Mouse (Mus musculus): Measurements from ENCODE around the gene Olfr780. TPM values are rescaled to one million over a fixed set of nuclear protein-coding genes. Genes with fewer than 3 reads are reported as not detected.
"Not testable (repeated sequence)": the region's sequence is repeated elsewhere in the genome, so short reads cannot be mapped to it uniquely, and the experiment has no call there.

Gene Olfr780
- not detected in 2 replicates for polyA plus RNA-seq (2012; ENCODE audit: insufficient read depth, insufficient read length, missing spikeins)

- TF ChIP-seq POLR2A (IDR thresholded peaks at IDR 0.05; ENCODE audit: borderline replicate concordance, low read depth, low read length) (no peak), CTCF (IDR thresholded peaks at IDR 0.05; ENCODE audit: low read depth, low read length) (no peak)
- Histone ChIP-seq H3K4me1 (ENCODE audit: control insufficient read depth, insufficient read depth, low read length) (no peaks in the 10 kb centered on the region), H3K4me3 (ENCODE audit: insufficient read depth, low read length) (no peak within 1 kb of the TSS), H3K27ac (ENCODE audit: insufficient read depth, low read depth, low read length) (no peak within 1 kb of the TSS)
Measured at GRCm38 (mm10) chr10:129317817-129318216, at the start of gene Olfr780. Olfr780 (plus strand) TSS chr10:129318117.

GRCm38 (mm10) chr10:129271081-129271535 lies 46.8 kb upstream of the Olfr780 start, which contains the start of gene Olfr777:
Olfr777 (minus strand) TSS chr10:129271485.
- TF ChIP-seq POLR2A (IDR thresholded peaks at IDR 0.05; ENCODE audit: borderline replicate concordance, low read depth, low read length) (no peak), CTCF (IDR thresholded peaks at IDR 0.05; ENCODE audit: low read depth, low read length) (no peak)
- H3K4me3 ChIP-seq (ENCODE audit: insufficient read depth, low read length), result no peak within 1 kb of the TSS
- H3K4me1 ChIP-seq (ENCODE audit: control insufficient read depth, insufficient read depth, low read length), result no peaks in the 10 kb centered on the region
- no peak within 1 kb of the TSS for H3K27ac ChIP-seq (ENCODE audit: insufficient read depth, low read depth, low read length)

- not testable (repeated sequence) for H3K27ac ChIP-seq (ENCODE audit: insufficient read depth, low read depth, low read length); H3K4me1 ChIP-seq (ENCODE audit: control insufficient read depth, insufficient read depth, low read length); H3K4me3 ChIP-seq (ENCODE audit: insufficient read depth, low read length)
Measured at GRCm38 (mm10) chr10:129312973-129313372, 4.9 kb upstream of the Olfr780 start.

- H3K4me1 ChIP-seq (ENCODE audit: control insufficient read depth, insufficient read depth, low read length); H3K4me3 ChIP-seq (ENCODE audit: insufficient read depth, low read length): not testable (repeated sequence)
Measured at GRCm38 (mm10) chr10:129313521-129313920, 4.4 kb upstream of the Olfr780 start.

GRCm38 (mm10) chr10:129328554-129328953 lies 10.6 kb downstream of the Olfr780 start, which contains the start of gene Olfr781:
Olfr781 (plus strand) TSS chr10:129328854.
- H3K4me1 ChIP-seq (ENCODE audit: control insufficient read depth, insufficient read depth, low read length), result no peaks in the 10 kb centered on the region
- TF ChIP-seq CTCF (IDR thresholded peaks at IDR 0.05; ENCODE audit: low read depth, low read length) (no peak), POLR2A (IDR thresholded peaks at IDR 0.05; ENCODE audit: borderline replicate concordance, low read depth, low read length) (no peak)
- no peak within 1 kb of the TSS for H3K27ac ChIP-seq (ENCODE audit: insufficient read depth, low read depth, low read length)
- H3K4me3 ChIP-seq (ENCODE audit: insufficient read depth, low read length), result no peak within 1 kb of the TSS

More at GRCm38 (mm10) chr10:129313521-129313920, 4.4 kb upstream of the Olfr780 start:
- not testable (repeated sequence) for H3K27ac ChIP-seq (ENCODE audit: insufficient read depth, low read depth, low read length)

GRCm38 (mm10) chr10:129348550-129348949 lies 30.6 kb downstream of the Olfr780 start, which contains the start of gene Olfr782:
Olfr782 (plus strand) TSS chr10:129348850.
- Histone ChIP-seq H3K4me1 (ENCODE audit: control insufficient read depth, insufficient read depth, low read length) (no peaks in the 10 kb centered on the region), H3K4me3 (ENCODE audit: insufficient read depth, low read length) (no peak within 1 kb of the TSS), H3K27ac (ENCODE audit: insufficient read depth, low read depth, low read length) (no peak within 1 kb of the TSS)
- TF ChIP-seq CTCF (IDR thresholded peaks at IDR 0.05; ENCODE audit: low read depth, low read length) (no peak), POLR2A (IDR thresholded peaks at IDR 0.05; ENCODE audit: borderline replicate concordance, low read depth, low read length) (no peak)

GRCm38 (mm10) chr10:129352475-129352874 lies 34.6 kb downstream of the Olfr780 start:
- not testable (repeated sequence) for H3K4me3 ChIP-seq (ENCODE audit: insufficient read depth, low read length); H3K27ac ChIP-seq (ENCODE audit: insufficient read depth, low read depth, low read length); H3K4me1 ChIP-seq (ENCODE audit: control insufficient read depth, insufficient read depth, low read length)

GRCm38 (mm10) chr10:129356496-129356895 lies 38.6 kb downstream of the Olfr780 start:
- H3K4me3 ChIP-seq (ENCODE audit: insufficient read depth, low read length); H3K4me1 ChIP-seq (ENCODE audit: control insufficient read depth, insufficient read depth, low read length); H3K27ac ChIP-seq (ENCODE audit: insufficient read depth, low read depth, low read length): not testable (repeated sequence)

GRCm38 (mm10) chr10:129357307-129357706 lies 39.4 kb downstream of the Olfr780 start:
- TF ChIP-seq CTCF (IDR thresholded peaks at IDR 0.05; ENCODE audit: low read depth, low read length), result no peak
- no peak for TF ChIP-seq POLR2A (IDR thresholded peaks at IDR 0.05; ENCODE audit: borderline replicate concordance, low read depth, low read length)
- Histone ChIP-seq H3K27ac (ENCODE audit: insufficient read depth, low read depth, low read length) (no peak overlapping the region), H3K4me3 (ENCODE audit: insufficient read depth, low read length) (no peak overlapping the region), H3K4me1 (ENCODE audit: control insufficient read depth, insufficient read depth, low read length) (no peaks in the 10 kb centered on the region)

Other genes starting within 250 kb of the Olfr780 start
- not detected in 2 replicates for gene Olfr766-ps1, start 249.1 kb upstream of the Olfr780 start, polyA plus RNA-seq (2012; ENCODE audit: insufficient read depth, insufficient read length, missing spikeins)
- gene Olfr767, start 235.2 kb upstream of the Olfr780 start, polyA plus RNA-seq (2012; ENCODE audit: insufficient read depth, insufficient read length, missing spikeins), result not detected in 2 replicates
- gene Olfr768, start 218.7 kb upstream of the Olfr780 start, polyA plus RNA-seq (2012; ENCODE audit: insufficient read depth, insufficient read length, missing spikeins), result not detected in 2 replicates
- gene Olfr769, start 200.3 kb upstream of the Olfr780 start, polyA plus RNA-seq (2012; ENCODE audit: insufficient read depth, insufficient read length, missing spikeins), result not detected in 2 replicates
- not detected in 2 replicates for gene Olfr770, start 179.1 kb upstream of the Olfr780 start, polyA plus RNA-seq (2012; ENCODE audit: insufficient read depth, insufficient read length, missing spikeins)
- not detected in 2 replicates for gene Olfr771, start 153.4 kb upstream of the Olfr780 start, polyA plus RNA-seq (2012; ENCODE audit: insufficient read depth, insufficient read length, missing spikeins)
- not detected in 2 replicates for gene Olfr772, start 140.2 kb upstream of the Olfr780 start, polyA plus RNA-seq (2012; ENCODE audit: insufficient read depth, insufficient read length, missing spikeins)
- not detected in 2 replicates for gene Olfr773, start 130.7 kb upstream of the Olfr780 start, polyA plus RNA-seq (2012; ENCODE audit: insufficient read depth, insufficient read length, missing spikeins)
- gene Olfr774, start 81.9 kb upstream of the Olfr780 start, polyA plus RNA-seq (2012; ENCODE audit: insufficient read depth, insufficient read length, missing spikeins), result not detected in 2 replicates
- not detected in 2 replicates for gene Olfr775, start 69.7 kb upstream of the Olfr780 start, polyA plus RNA-seq (2012; ENCODE audit: insufficient read depth, insufficient read length, missing spikeins)
- not detected in 2 replicates for gene Olfr776, start 59.0 kb upstream of the Olfr780 start, polyA plus RNA-seq (2012; ENCODE audit: insufficient read depth, insufficient read length, missing spikeins)
- gene Olfr777, start 46.6 kb upstream of the Olfr780 start, polyA plus RNA-seq (2012; ENCODE audit: insufficient read depth, insufficient read length, missing spikeins), result 0.15 TPM in 1 of 2 replicates, not detected in the other
- not detected in 2 replicates for gene Olfr781, start 10.7 kb downstream of the Olfr780 start, polyA plus RNA-seq (2012; ENCODE audit: insufficient read depth, insufficient read length, missing spikeins)
- gene Olfr782, start 30.7 kb downstream of the Olfr780 start, polyA plus RNA-seq (2012; ENCODE audit: insufficient read depth, insufficient read length, missing spikeins), result not detected in 2 replicates
- gene Olfr784, start 66.0 kb downstream of the Olfr780 start, polyA plus RNA-seq (2012; ENCODE audit: insufficient read depth, insufficient read length, missing spikeins), result not detected in 2 replicates
- not detected in 2 replicates for gene Olfr785, start 87.3 kb downstream of the Olfr780 start, polyA plus RNA-seq (2012; ENCODE audit: insufficient read depth, insufficient read length, missing spikeins)
- gene Olfr786, start 109.2 kb downstream of the Olfr780 start, polyA plus RNA-seq (2012; ENCODE audit: insufficient read depth, insufficient read length, missing spikeins), result not detected in 2 replicates
- gene Olfr787, start 143.7 kb downstream of the Olfr780 start, polyA plus RNA-seq (2012; ENCODE audit: insufficient read depth, insufficient read length, missing spikeins), result not detected in 2 replicates
- gene Olfr788, start 152.9 kb downstream of the Olfr780 start, polyA plus RNA-seq (2012; ENCODE audit: insufficient read depth, insufficient read length, missing spikeins), result not detected in 2 replicates
- gene Olfr789, start 166.6 kb downstream of the Olfr780 start, polyA plus RNA-seq (2012; ENCODE audit: insufficient read depth, insufficient read length, missing spikeins), result not detected in 2 replicates
- not detected in 2 replicates for gene Olfr790, start 180.4 kb downstream of the Olfr780 start, polyA plus RNA-seq (2012; ENCODE audit: insufficient read depth, insufficient read length, missing spikeins)
- not detected in 2 replicates for gene Olfr791, start 203.7 kb downstream of the Olfr780 start, polyA plus RNA-seq (2012; ENCODE audit: insufficient read depth, insufficient read length, missing spikeins)
- not detected in 2 replicates for gene Olfr792, start 221.0 kb downstream of the Olfr780 start, polyA plus RNA-seq (2012; ENCODE audit: insufficient read depth, insufficient read length, missing spikeins)
- gene Olfr794, start 249.5 kb downstream of the Olfr780 start, polyA plus RNA-seq (2012; ENCODE audit: insufficient read depth, insufficient read length, missing spikeins), result not detected in 2 replicates

All from bone marrow macrophage, adult 2 months (primary cell).